Mouse (Mus musculus) bone marrow macrophage, adult 2 months (primary cell): ENCODE measurements at regions not wholly inside any gene's neighbourhood (a gene's known extent, or its start where the extent isn't known, plus 50 kb on each side); places are given as distances from the start of the nearest gene placed in this dataset.

Source experiments
- CTCF ChIP-seq: IDR thresholded peaks from 2 replicates; pipeline ENCODE4 v1.5.1; 2012; ENCODE audit warnings: low read depth, mild to moderate bottlenecking, low read length, moderate library complexity
- POLR2A ChIP-seq: IDR thresholded peaks from 2 replicates; pipeline ENCODE4 v1.6.1; 2012; ENCODE audit warnings: mild to moderate bottlenecking, low read depth, low read length, borderline replicate concordance

GRCm38 (mm10) chr15:36928678-36929077 is 78.9 kb downstream of the Zfp706 start:
- TF ChIP-seq CTCF, result no peak
- TF ChIP-seq POLR2A, result no peak
